Mouse (Mus musculus): ENCODE measurements around the gene C2cd2.

Gene C2cd2

DNA sequence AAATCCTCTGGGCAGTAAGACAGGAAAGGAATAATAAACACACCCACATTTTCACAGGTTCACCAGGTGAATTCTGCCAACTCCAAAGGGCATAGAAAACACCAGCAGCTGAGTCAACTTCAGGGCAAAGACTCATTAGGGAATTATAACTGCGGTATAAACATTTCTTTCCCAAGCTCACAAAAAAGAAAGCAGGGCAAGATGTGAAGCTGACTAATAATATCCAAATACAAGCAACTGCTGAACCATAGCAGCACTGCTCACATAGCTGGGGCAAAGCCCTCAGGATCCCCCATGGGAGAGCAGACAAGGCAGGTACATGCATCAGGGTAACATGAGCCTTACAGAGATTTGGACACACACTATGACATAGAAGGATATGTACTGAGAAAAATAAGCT lies 145.0 kb downstream of the C2cd2 start:
- no peak for DNase-seq (ENCODE audit: low read depth, low spot score)

DNA sequence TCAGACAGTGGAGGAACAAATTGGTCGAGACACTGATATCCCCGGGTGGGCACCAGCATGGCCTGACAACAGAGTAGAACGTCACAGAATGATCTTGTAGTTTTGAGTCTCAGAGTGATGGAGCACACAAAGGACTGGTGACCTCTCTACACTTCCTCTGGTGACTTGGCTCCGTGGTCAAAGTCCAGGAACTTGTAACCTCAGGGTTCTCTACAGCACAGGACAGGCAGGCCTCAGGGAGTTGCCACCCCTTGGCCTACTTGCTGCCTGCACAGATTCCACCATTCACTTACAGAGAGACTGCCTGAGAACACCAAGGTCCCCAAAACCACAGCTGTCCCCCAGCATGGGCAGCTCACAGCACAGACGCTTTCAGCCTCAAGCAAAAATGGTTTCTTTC lies 147.1 kb downstream of the C2cd2 start:
- DNase-seq (ENCODE audit: low read depth, low spot score): no peak

DNA sequence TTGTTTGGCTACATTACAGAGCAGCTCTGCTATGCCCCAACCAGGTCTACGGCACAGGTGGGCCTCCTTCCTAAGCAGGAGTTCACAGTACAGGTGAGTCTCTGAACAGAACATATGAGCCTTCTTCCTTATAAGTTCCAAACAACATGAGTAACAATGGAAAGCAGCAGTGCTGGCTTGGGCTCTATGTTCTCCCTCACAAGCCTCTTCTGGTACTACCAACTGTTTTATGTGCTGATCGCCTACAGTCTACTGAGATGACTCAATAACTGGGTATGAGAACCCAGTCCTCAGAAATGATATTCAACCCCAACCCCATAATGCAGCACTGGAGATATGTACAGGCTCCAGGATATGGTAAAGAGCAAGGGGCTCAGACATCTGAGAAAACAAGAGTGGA lies 148.3 kb downstream of the C2cd2 start:
- no peak for DNase-seq (ENCODE audit: low read depth, low spot score)

DNA sequence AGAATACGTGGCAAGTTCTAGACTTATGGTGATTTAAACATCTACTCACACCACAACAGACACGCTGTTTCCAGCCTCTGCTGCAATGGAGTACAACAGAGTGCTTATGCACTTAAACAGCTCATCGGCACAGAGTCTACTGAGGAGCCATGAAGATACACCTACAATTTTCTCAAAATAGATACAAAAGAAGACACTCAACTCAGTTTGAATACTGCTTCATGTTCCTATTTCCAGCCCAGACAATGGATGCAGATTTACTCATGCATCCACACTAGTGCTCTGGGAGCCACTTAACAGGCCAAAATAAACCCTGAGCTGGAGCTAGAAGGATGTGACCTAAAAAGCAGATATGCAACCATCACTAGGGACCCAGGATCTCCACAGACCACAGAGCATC lies 153.5 kb downstream of the C2cd2 start:
- DNase-seq (ENCODE audit: low read depth, low spot score): no peak

DNA sequence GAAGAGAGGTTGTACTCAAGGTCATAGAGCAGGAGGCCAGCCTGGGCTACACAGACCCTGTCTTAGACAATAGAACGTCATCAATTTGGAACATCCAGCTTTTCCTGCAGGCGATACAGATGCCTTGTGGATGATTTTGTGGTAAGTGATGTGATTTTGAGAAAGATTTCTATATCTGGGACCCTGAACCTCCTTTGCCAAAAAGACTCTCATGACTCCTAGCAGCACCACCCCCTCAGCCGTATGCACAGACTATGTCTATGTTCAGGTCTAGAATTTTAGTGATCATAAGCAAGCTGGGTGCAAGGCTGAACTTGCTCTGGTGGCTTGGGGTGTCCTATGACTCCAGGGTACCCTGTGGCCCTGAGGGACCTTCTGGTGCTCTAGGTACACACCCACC lies 156.8 kb downstream of the C2cd2 start:
- DNase-seq (ENCODE audit: low read depth, low spot score): no peak

Data from c-Kit-negative CD71-positive TER-119-positive erythroid progenitor cells, embryonic 14.5 days (primary cell).